Mouse (Mus musculus): Measurements from ENCODE around the gene Armh1.
"Not testable (repeated sequence)": the region's sequence is repeated elsewhere in the genome, so short reads cannot be mapped to it uniquely, and the experiment has no call there.

Gene Armh1

GRCm38 (mm10) chr4:117221836-117222235 lies 30.1 kb downstream of the Armh1 start:
- DNase-seq (ENCODE audit: low spot score in 2 of 2): no peak

GRCm38 (mm10) chr4:117220741-117221515 lies 31.0 kb downstream of the Armh1 start:
- DNase-seq (ENCODE audit: low spot score in 2 of 2): peak; percentile 40 to 70

GRCm38 (mm10) chr4:117218517-117219219 lies 33.3 kb downstream of the Armh1 start:
- DNase-seq (ENCODE audit: low spot score in 2 of 2): peak; percentile 26 to 58

- no peak for DNase-seq (ENCODE audit: low spot score in 2 of 2)
These were observed 34.9 kb downstream of the Armh1 start for GRCm38 (mm10) chr4:117217029-117217428.

- DNase-seq (ENCODE audit: low spot score in 2 of 2): no peak
These were observed 37.7 kb downstream of the Armh1 start for GRCm38 (mm10) chr4:117214250-117214649.

GRCm38 (mm10) chr4:117210147-117211074 lies 41.5 kb downstream of the Armh1 start:
- DNase-seq (ENCODE audit: low spot score in 2 of 2): peak; percentile 82 to 89

GRCm38 (mm10) chr4:117209592-117209991 lies 42.3 kb downstream of the Armh1 start:
- DNase-seq (ENCODE audit: low spot score in 2 of 2): no peak

- no peak for DNase-seq (ENCODE audit: low spot score in 2 of 2)
These were observed 49.0 kb downstream of the Armh1 start for GRCm38 (mm10) chr4:117202992-117203354.

GRCm38 (mm10) chr4:117202046-117202991 lies 49.6 kb downstream of the Armh1 start:
- DNase-seq (ENCODE audit: low spot score in 2 of 2): peak; percentile 64 to 74

- no peak for DNase-seq (ENCODE audit: low spot score in 2 of 2)
These were observed 60.1 kb downstream of the Armh1 start for GRCm38 (mm10) chr4:117191804-117192203.

- DNase-seq (ENCODE audit: low spot score in 2 of 2): no peak
These were observed 61.3 kb downstream of the Armh1 start for GRCm38 (mm10) chr4:117190660-117191059.

- DNase-seq (ENCODE audit: low spot score in 2 of 2): peak in 1 of 2 experiments; percentile 18
These were observed 61.9 kb downstream of the Armh1 start for GRCm38 (mm10) chr4:117189856-117190543.

GRCm38 (mm10) chr4:117189382-117189855 lies 62.5 kb downstream of the Armh1 start:
- peak; percentile 82 to 88 for DNase-seq (ENCODE audit: low spot score in 2 of 2)

GRCm38 (mm10) chr4:117188969-117189368 lies 63.0 kb downstream of the Armh1 start:
- DNase-seq (ENCODE audit: low spot score in 2 of 2): no peak

- not testable (repeated sequence) for DNase-seq (ENCODE audit: low spot score in 2 of 2)
These were observed 69.2 kb downstream of the Armh1 start for GRCm38 (mm10) chr4:117182759-117183096.

- DNase-seq (ENCODE audit: low spot score in 2 of 2): peak; percentile 88 to 90
These were observed 69.8 kb downstream of the Armh1 start, which contains the start of gene Kif2c for GRCm38 (mm10) chr4:117181863-117182758. TSS of gene Kif2c (minus strand) at chr4:117182639.

- DNase-seq (ENCODE audit: low spot score in 2 of 2): no peak
These were observed 82.0 kb downstream of the Armh1 start for GRCm38 (mm10) chr4:117169936-117170335.
